In genomic region chr14:121322641-121323040, GRCm38 (mm10) we compare ENCODE assay signal across 16 mouse cellular contexts. TPM values are rescaled to one million over a fixed set of nuclear protein-coding genes. Genes with fewer than 3 reads are reported as not detected.
DNase-seq lines count a peak whose midpoint lies in the region; ATAC-seq lines count a peak whose summit lies in the region.
"Had no signal": no experiment of that assay in that cellular context is flagged by ENCODE, and none has a peak within 500 bp of the region (broad histone marks: within the 10 kb centered on the region; RNA-seq: fewer than 3 reads in every experiment).

No protein-coding gene starts in this region.

- H3K27ac ChIP-seq in heart, embryonic 10.5 days, result peak overlapping the region; percentile 53; the same call in 1 of the 2 replicates
- H3K27ac ChIP-seq: hindbrain, embryonic 15.5 days; liver, embryonic 14.5 days; midbrain, embryonic 10.5 days had no signal

- H3K9me3 ChIP-seq in heart, embryonic 10.5 days, result no peaks in the 10 kb centered on the region
- H3K9me3 ChIP-seq: hindbrain, embryonic 15.5 days had no signal

- H3K27me3 ChIP-seq in heart, embryonic 10.5 days (ENCODE audit: insufficient read depth, poor library complexity, severe bottlenecking), result no peaks in the 10 kb centered on the region
- H3K27me3 ChIP-seq: hindbrain, embryonic 15.5 days had no signal

- DNase-seq in heart, embryonic 10.5 days (ENCODE audit: low spot score), result no peak
- DNase-seq in heart, postnatal 10 days, result no peak
- peak; percentile 61 to 79 for DNase-seq in left cerebral cortex, adult 18-20 months (ENCODE audit: low spot score in 2 of 2)
- DNase-seq in left cerebral cortex, postnatal 4 days, result no peak
- peak; percentile 34 to 86 for DNase-seq in left cerebral cortex, adult 8-10 months (ENCODE audit: low spot score in 2 of 2)
- DNase-seq in right cerebral cortex, postnatal 25 days, result peak; percentile 61
- DNase-seq in thymus, adult 18-20 months, result no peak
- DNase-seq: adrenal gland, adult 2 months; cerebellum, postnatal 10 days; lung, postnatal 10 days; thymus, postnatal 36 days had no signal

- H3K4me3 ChIP-seq in heart, embryonic 10.5 days, result no peak overlapping the region
- H3K4me3 ChIP-seq: erythroblast, embryonic 14.5 days; hindbrain, embryonic 15.5 days; midbrain, embryonic 10.5 days had no signal

- H3K4me1 ChIP-seq in heart, embryonic 10.5 days, result peaks cover 70% of the 10 kb centered on the region

- WGBS in heart, embryonic 10.5 days, result 65% methylated on average over 7 of the region's 7 CpGs

- no peaks in the 10 kb centered on the region for H3K36me3 ChIP-seq in heart, embryonic 10.5 days
- H3K36me3 ChIP-seq: hindbrain, embryonic 15.5 days had no signal

- ATAC-seq in cerebellum, adult (ENCODE audit: insufficient number of reproducible peaks, low FRiP score, low TSS enrichment), result no peak

- intact Hi-C loops in heart, postnatal 10 days (cut with DNase I), result no loop called here
- intact Hi-C loops in left cerebral cortex, postnatal 4 days (cut with DNase I), result no loop called here

RNA-seq across cellular contexts. Expression of gene Stk24, which starts 57.2 kb away (rescaled TPM):
- polyA plus RNA-seq in heart, embryonic 10.5 days (2016; fragmentation: Nextera tagmentation; extraction: Ambion mirVana), result 37.9 and 39.8 TPM in 2 replicates
- total RNA-seq in heart, postnatal 10 days (2021), result 10 to 100 TPM; 86.3 to 96.3 TPM
- 10 to 100 TPM; 65.3 to 66.0 TPM for total RNA-seq in left cerebral cortex, adult 18-20 months (2021)
- 10 to 100 TPM; 45.9 to 52.1 TPM for total RNA-seq in left cerebral cortex, postnatal 4 days (2021)
- 10 to 100 TPM; 62.3 to 71.6 (median 64.9) TPM for total RNA-seq in left cerebral cortex, adult 8-10 months (2022)

Comparison
In these comparisons a context has a peak if more than half of its experiments do, and no peak if none do; other contexts are left out.
1. DNase-seq: peak in left cerebral cortex, adult 18-20 months (2 of 2), left cerebral cortex, adult 8-10 months (2 of 2) and right cerebral cortex, postnatal 25 days (single experiment); none in heart, embryonic 10.5 days (single experiment), heart, postnatal 10 days (0 of 2), left cerebral cortex, postnatal 4 days (single experiment) and thymus, adult 18-20 months (0 of 2).